Mouse (Mus musculus) brain, embryonic 14.5 days (tissue): ENCODE measurements at regions not wholly inside any gene's neighbourhood (a gene's known extent, or its start where the extent isn't known, plus 50 kb on each side); places are given as distances from the start of the nearest gene placed in this dataset.

Experiments
- CTCF ChIP-seq: fragments of 200-500 bp; IDR thresholded peaks from 2 replicates; pipeline ENCODE4 v1.5.1; 2012; ENCODE audit warnings: inconsistent platforms, mild to moderate bottlenecking, moderate library complexity, borderline replicate concordance; ENCODE audit not compliant: insufficient read depth, insufficient read length; ENCODE audit errors: extremely low read depth
- POLR2A ChIP-seq: fragments of 200-500 bp; IDR thresholded peaks from 2 replicates; pipeline ENCODE4 v1.6.1; 2012; ENCODE audit warnings: mild to moderate bottlenecking, inconsistent platforms, borderline replicate concordance; ENCODE audit not compliant: poor library complexity, insufficient read depth, insufficient read length, severe bottlenecking; ENCODE audit errors: extremely low read depth

DNA sequence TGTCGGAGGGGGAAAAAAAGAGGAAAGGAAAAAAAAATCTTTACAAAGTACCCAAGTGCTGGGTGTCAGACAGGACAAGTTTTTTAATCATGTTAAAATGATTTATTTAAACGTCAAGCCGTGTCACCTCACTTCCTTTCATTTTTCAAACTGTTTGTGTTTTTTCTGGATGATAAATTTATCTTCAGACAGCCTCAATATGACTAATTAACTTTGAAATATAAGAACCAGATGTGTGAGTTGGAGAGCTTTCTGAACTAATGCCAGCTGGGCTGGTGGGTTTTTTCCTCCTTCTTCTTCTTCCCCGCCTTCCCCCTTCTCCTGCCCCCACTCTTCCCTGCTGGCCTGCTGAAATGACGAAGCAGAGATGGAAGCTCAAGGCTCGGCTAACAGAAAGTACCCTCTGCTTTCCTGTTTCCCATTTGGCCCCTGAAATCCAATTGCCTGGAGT lies 171.7 kb upstream of the Zfp703 start:
- TF ChIP-seq CTCF (no peak), POLR2A (no peak)
